Mouse (Mus musculus): Measurements from ENCODE around the gene Galnt10. TPM values are rescaled to one million over a fixed set of nuclear protein-coding genes. Genes with fewer than 3 reads are reported as not detected.

The Galnt10 gene
- total RNA-seq (2012; rRNA removed) (0.85 and 0.92 TPM in 2 replicates), total RNA-seq (2014; rRNA removed) (not detected in 2 replicates), polyA plus RNA-seq (2012; ENCODE audit: insufficient read length, low read depth) (0.07 TPM in 1 of 2 replicates, not detected in the other)

DNA sequence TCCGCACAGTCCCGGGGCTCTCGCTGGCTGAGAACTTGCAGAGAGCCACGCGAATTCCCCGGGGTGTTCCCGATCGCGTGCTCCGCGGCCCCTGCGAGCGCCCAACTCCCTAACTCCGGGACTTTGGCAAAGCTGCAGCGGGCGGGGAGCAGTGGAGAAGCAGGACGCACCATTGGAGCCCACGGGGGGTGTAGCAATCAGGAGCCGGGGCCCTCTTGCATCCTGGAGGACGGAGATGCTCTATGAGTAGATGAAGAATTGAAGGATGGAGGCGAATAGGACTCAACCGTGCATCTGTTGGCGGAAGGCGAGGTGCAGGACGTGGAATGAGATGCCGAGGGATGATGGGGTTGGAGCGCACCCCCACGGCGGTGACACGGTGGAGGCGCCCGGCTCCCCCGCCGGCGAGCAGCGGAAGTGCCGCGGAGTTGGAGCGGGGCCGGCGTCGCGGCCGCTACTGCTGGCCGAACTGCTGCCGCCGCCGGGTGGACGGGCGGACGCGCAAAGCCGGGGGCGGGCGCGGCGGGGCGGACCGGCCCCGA, at the start of gene Galnt10:
Gene Galnt10 (plus strand): TSS at position 425 of the 542 bp plus-strand sequence.
- Histone ChIP-seq H3K4me1 (ENCODE audit: control insufficient read depth in 1 of 2, insufficient read depth in 2 of 2) (no peaks in the 10 kb centered on the region), H3K4me2 (ENCODE audit: insufficient read depth, low read depth, poor library complexity, severe bottlenecking) (peak within 1 kb of the TSS; percentile 86), H3K36me3 (replicated peaks in 1 of 2; ENCODE audit: control insufficient read depth in 1 of 2, insufficient read depth in 1 of 2, low read length in 1 of 2) (no peaks in the 10 kb centered on the region), H3K4me3 (replicated peaks in 1 of 3; ENCODE audit: low read depth in 2 of 3, low read length in 2 of 3, poor library complexity in 1 of 3) (peak within 1 kb of the TSS in 2 of 3 experiments; percentile 49 to 72), H3K9ac (ENCODE audit: insufficient read depth, low read depth) (peak within 1 kb of the TSS; percentile 35; the same call in 1 of the 2 replicates), H3K9me3 (replicated peaks; ENCODE audit: low read length) (peaks cover 12% of the 10 kb centered on the region), H3K79me2 (replicated peaks; ENCODE audit: control insufficient read depth, extremely low read depth, insufficient read depth, poor library complexity, severe bottlenecking) (no peaks in the 10 kb centered on the region), H3K27ac (ENCODE audit: insufficient read depth, low read depth) (no peak within 1 kb of the TSS), H3K27me3 (replicated peaks) (peaks cover 72% of the 10 kb centered on the region)
- no peak for DNase-seq (ENCODE audit: extremely low read depth)
- dilution Hi-C loops (cut with MboI; ENCODE audit: extremely low pct_ligation_motif_present, extremely low pct_unique_long_range_greater_than_20kb, low sequenced_read_pairs) (no loop called here), in situ Hi-C loops (cut with MboI; ENCODE audit: low pct_ligation_motif_present, low pct_unique_long_range_greater_than_20kb, low sequenced_read_pairs) (no loop called here)
- TF ChIP-seq CHD2 (IDR thresholded peaks at IDR 0.05; ENCODE audit: low read length), result no peak
- TF ChIP-seq ZKSCAN1 (IDR thresholded peaks at IDR 0.05; ENCODE audit: borderline replicate concordance, low read depth, low read length), result no peak
- no peak for TF ChIP-seq MAX (IDR thresholded peaks at IDR 0.05; ENCODE audit: low read length)
- TF ChIP-seq KAT2A (IDR thresholded peaks at IDR 0.05; ENCODE audit: insufficient replicate concordance, low read length), result no peak
- peak; percentile 71; the same call in 1 of the 2 replicates for TF ChIP-seq POLR2A (IDR thresholded peaks at IDR 0.05; ENCODE audit: low read depth, low read length)
- no peak for TF ChIP-seq USF2 (conservative IDR thresholded peaks at IDR 0.05; ENCODE audit: low read depth, low read length)
- TF ChIP-seq USF1 (IDR thresholded peaks at IDR 0.05; ENCODE audit: low read depth, low read length), result no peak
- no peak for TF ChIP-seq POLR2AphosphoS2 (IDR thresholded peaks at IDR 0.05; ENCODE audit: low read depth, low read length)
- TF ChIP-seq SIN3A (IDR thresholded peaks at IDR 0.05; ENCODE audit: low read length), result no peak; the same call in 1 of the 2 replicates
- no peak for TF ChIP-seq SMC3 (IDR thresholded peaks at IDR 0.05; ENCODE audit: low read depth, low read length)
- TF ChIP-seq E2F4 (IDR thresholded peaks at IDR 0.05; ENCODE audit: insufficient replicate concordance, low read depth, low read length), result no peak
- no peak for TF ChIP-seq MAZ (IDR thresholded peaks at IDR 0.05; ENCODE audit: low read depth, low read length)
- TF ChIP-seq JUN (IDR thresholded peaks at IDR 0.05; ENCODE audit: insufficient read depth, low read depth, low read length), result no peak
- peak; percentile 85 for TF ChIP-seq TCF12 (IDR thresholded peaks at IDR 0.05; ENCODE audit: low read depth, low read length)
- TF ChIP-seq ETS1 (conservative IDR thresholded peaks at IDR 0.05; ENCODE audit: low read depth, low read length), result no peak
- no peak for TF ChIP-seq EP300 (IDR thresholded peaks at IDR 0.05; ENCODE audit: low read length)
- peak; percentile 99 for TF ChIP-seq CHD1 (IDR thresholded peaks at IDR 0.05; ENCODE audit: low read depth, low read length)
- peak; percentile 83 for TF ChIP-seq ELF1 (IDR thresholded peaks at IDR 0.05; ENCODE audit: low read depth, low read length)
- TF ChIP-seq CTCF (conservative IDR thresholded peaks at IDR 0.05 in 1 of 2, IDR thresholded peaks at IDR 0.05 in 1 of 2; ENCODE audit: low read depth in 2 of 2, low read length in 2 of 2), result peak in 1 of 2 experiments; percentile 27; a peak in 1 of 4 replicates
- TF ChIP-seq MYC (IDR thresholded peaks at IDR 0.05; ENCODE audit: low read depth, low read length), result no peak
- TF ChIP-seq IRF4 (IDR thresholded peaks at IDR 0.05; ENCODE audit: low read depth, low read length), result no peak; the same call in 1 of the 2 replicates
- TF ChIP-seq NELFE (IDR thresholded peaks at IDR 0.05; ENCODE audit: low read depth, low read length), result no peak
- TF ChIP-seq JUND (conservative IDR thresholded peaks at IDR 0.05; ENCODE audit: low read depth, low read length), result no peak
- TF ChIP-seq NRF1 (IDR thresholded peaks at IDR 0.05; ENCODE audit: low read depth, low read length), result no peak; the same call in 1 of the 2 replicates
- no peak for TF ChIP-seq PAX5 (IDR thresholded peaks at IDR 0.05; ENCODE audit: low read length)
- peak; percentile 54; the same call in 1 of the 2 replicates for TF ChIP-seq TBP (conservative IDR thresholded peaks at IDR 0.05; ENCODE audit: low read depth, low read length)
- no peak for TF ChIP-seq MAFK (IDR thresholded peaks at IDR 0.05; ENCODE audit: insufficient replicate concordance, low read length)
- no peak for TF ChIP-seq MXI1 (IDR thresholded peaks at IDR 0.05; ENCODE audit: low read depth, low read length)
- no peak for TF ChIP-seq RAD21 (IDR thresholded peaks at IDR 0.05; ENCODE audit: low read depth, low read length)
- no peak for TF ChIP-seq BHLHE40 (IDR thresholded peaks at IDR 0.05; ENCODE audit: low read depth, low read length)
- TF ChIP-seq ZMIZ1 (IDR thresholded peaks at IDR 0.05; ENCODE audit: low read depth, low read length), result no peak
- peak; percentile 51 for TF ChIP-seq HCFC1 (IDR thresholded peaks at IDR 0.05; ENCODE audit: low read depth, low read length)
- no peak for TF ChIP-seq MEF2A (IDR thresholded peaks at IDR 0.05; ENCODE audit: borderline replicate concordance, low read depth, low read length)
- no peak for TF ChIP-seq GABPA (IDR thresholded peaks at IDR 0.05; ENCODE audit: insufficient replicate concordance, low read depth, low read length)
- no peak for TF ChIP-seq RCOR1 (conservative IDR thresholded peaks at IDR 0.05; ENCODE audit: low read depth, low read length)
- no peak for TF ChIP-seq ZC3H11A (IDR thresholded peaks at IDR 0.05; ENCODE audit: low read depth, low read length)
- TF ChIP-seq UBTF (IDR thresholded peaks at IDR 0.05; ENCODE audit: low read depth, low read length), result no peak
- TF ChIP-seq ZNF384 (IDR thresholded peaks at IDR 0.05; ENCODE audit: low read depth, low read length), result no peak
